Mouse (Mus musculus): ENCODE results near the gene Msl3l2. TPM values are rescaled to one million over a fixed set of nuclear protein-coding genes. Genes with fewer than 3 reads are reported as not detected.

Gene Msl3l2
- polyA plus RNA-seq (2015; fragmentation: Nextera tagmentation; extraction: Ambion mirVana) = 11.4 and 12.8 TPM in 2 replicates

GRCm38 (mm10) chr10:56106333-56106995 lies at the start of gene Msl3l2:
Gene Msl3l2, plus strand, starts transcription at chr10:56106917.
- Histone ChIP-seq H3K4me3 (ENCODE audit: low read depth, low read length) (0 out of 2 replicates have a peak within 1 kb of the TSS, but pooled peaks have one; percentile 9), H3K9ac (ENCODE audit: low read depth, low read length) (no peak within 1 kb of the TSS)

GRCm38 (mm10) chr10:56058979-56059422 lies 47.7 kb upstream of the Msl3l2 start:
- Histone ChIP-seq H3K27ac (ENCODE audit: low read length) (peak overlapping the region; percentile 47), H3K4me2 (ENCODE audit: low read length) (no peak overlapping the region), H3K36me3 (ENCODE audit: control insufficient read depth, insufficient read depth, low read length) (no peaks in the 10 kb centered on the region), H3K4me1 (ENCODE audit: control insufficient read depth, insufficient read depth, low read length) (no peaks in the 10 kb centered on the region; the same call in 1 of the 2 replicates), H3K4me3 (ENCODE audit: low read depth, low read length) (no peak overlapping the region), H3K9ac (ENCODE audit: low read depth, low read length) (no peak overlapping the region), H3K9me3 (replicated peaks; ENCODE audit: control insufficient read depth, low read length, poor library complexity, severe bottlenecking) (no peaks in the 10 kb centered on the region), H3K27me3 (ENCODE audit: control insufficient read depth, insufficient read depth, low read depth, low read length) (no peaks in the 10 kb centered on the region)
- no peak for ATAC-seq
- 34% methylated on average over 3 of the region's 3 CpGs for WGBS

More at GRCm38 (mm10) chr10:56106333-56106995, at the start of gene Msl3l2:
- no peaks in the 10 kb centered on the region for H3K9me3 ChIP-seq (replicated peaks; ENCODE audit: control insufficient read depth, low read length, poor library complexity, severe bottlenecking)
- no peaks in the 10 kb centered on the region for H3K4me1 ChIP-seq (ENCODE audit: control insufficient read depth, insufficient read depth, low read length)
- H3K27me3 ChIP-seq (ENCODE audit: control insufficient read depth, insufficient read depth, low read depth, low read length) = no peaks in the 10 kb centered on the region
- peak; percentile 60; the same call in 1 of the 2 replicates for ATAC-seq
- no peaks in the 10 kb centered on the region for H3K36me3 ChIP-seq (ENCODE audit: control insufficient read depth, insufficient read depth, low read length)
- WGBS = 27% methylated on average over 18 of the region's 18 CpGs
- H3K4me2 ChIP-seq (ENCODE audit: low read length) = peak within 1 kb of the TSS; percentile 20; the same call in 1 of the 2 replicates
- no peak within 1 kb of the TSS for H3K27ac ChIP-seq (ENCODE audit: low read length)

- WGBS = 91% methylated on average over 2 of the region's 2 CpGs
- no peak for ATAC-seq
- no peaks in the 10 kb centered on the region for H3K9me3 ChIP-seq (replicated peaks; ENCODE audit: control insufficient read depth, low read length, poor library complexity, severe bottlenecking)
- no peaks in the 10 kb centered on the region for H3K36me3 ChIP-seq (ENCODE audit: control insufficient read depth, insufficient read depth, low read length)
- H3K27ac ChIP-seq (ENCODE audit: low read length) = no peak overlapping the region
- no peak overlapping the region for H3K4me3 ChIP-seq (ENCODE audit: low read depth, low read length)
- no peaks in the 10 kb centered on the region for H3K27me3 ChIP-seq (ENCODE audit: control insufficient read depth, insufficient read depth, low read depth, low read length)
- H3K4me1 ChIP-seq (ENCODE audit: control insufficient read depth, insufficient read depth, low read length) = no peaks in the 10 kb centered on the region; the same call in 1 of the 2 replicates
- no peak overlapping the region for H3K9ac ChIP-seq (ENCODE audit: low read depth, low read length)
- H3K4me2 ChIP-seq (ENCODE audit: low read length) = no peak overlapping the region
Observed at GRCm38 (mm10) chr10:56061238-56061830, 45.4 kb upstream of the Msl3l2 start.

GRCm38 (mm10) chr10:56062746-56063145 lies 44.0 kb upstream of the Msl3l2 start:
- H3K4me3 ChIP-seq (ENCODE audit: low read depth, low read length) = no peak overlapping the region
- H3K9ac ChIP-seq (ENCODE audit: low read depth, low read length) = no peak overlapping the region
- H3K27me3 ChIP-seq (ENCODE audit: control insufficient read depth, insufficient read depth, low read depth, low read length) = no peaks in the 10 kb centered on the region
- H3K27ac ChIP-seq (ENCODE audit: low read length) = no peak overlapping the region
- no peak for ATAC-seq
- no peak overlapping the region for H3K4me2 ChIP-seq (ENCODE audit: low read length)
- no peaks in the 10 kb centered on the region; the same call in 1 of the 2 replicates for H3K4me1 ChIP-seq (ENCODE audit: control insufficient read depth, insufficient read depth, low read length)
- no peaks in the 10 kb centered on the region for H3K9me3 ChIP-seq (replicated peaks; ENCODE audit: control insufficient read depth, low read length, poor library complexity, severe bottlenecking)
- 91% methylated on average over 2 of the region's 2 CpGs for WGBS
- no peaks in the 10 kb centered on the region for H3K36me3 ChIP-seq (ENCODE audit: control insufficient read depth, insufficient read depth, low read length)

GRCm38 (mm10) chr10:56089714-56090113 lies 17.0 kb upstream of the Msl3l2 start:
- no peak overlapping the region for H3K4me2 ChIP-seq (ENCODE audit: low read length)
- no peak overlapping the region for H3K4me3 ChIP-seq (ENCODE audit: low read depth, low read length)
- H3K9ac ChIP-seq (ENCODE audit: low read depth, low read length) = no peak overlapping the region
- ATAC-seq = no peak
- no peaks in the 10 kb centered on the region for H3K36me3 ChIP-seq (ENCODE audit: control insufficient read depth, insufficient read depth, low read length)
- no peaks in the 10 kb centered on the region for H3K4me1 ChIP-seq (ENCODE audit: control insufficient read depth, insufficient read depth, low read length)
- 87% methylated on average over 4 of the region's 4 CpGs for WGBS
- no peaks in the 10 kb centered on the region for H3K27me3 ChIP-seq (ENCODE audit: control insufficient read depth, insufficient read depth, low read depth, low read length)
- H3K27ac ChIP-seq (ENCODE audit: low read length) = no peak overlapping the region
- no peaks in the 10 kb centered on the region for H3K9me3 ChIP-seq (replicated peaks; ENCODE audit: control insufficient read depth, low read length, poor library complexity, severe bottlenecking)

GRCm38 (mm10) chr10:56094586-56094985 lies 12.1 kb upstream of the Msl3l2 start:
- H3K27me3 ChIP-seq (ENCODE audit: control insufficient read depth, insufficient read depth, low read depth, low read length) = no peaks in the 10 kb centered on the region
- no peak overlapping the region for H3K27ac ChIP-seq (ENCODE audit: low read length)
- no peaks in the 10 kb centered on the region for H3K4me1 ChIP-seq (ENCODE audit: control insufficient read depth, insufficient read depth, low read length)
- H3K9me3 ChIP-seq (replicated peaks; ENCODE audit: control insufficient read depth, low read length, poor library complexity, severe bottlenecking) = no peaks in the 10 kb centered on the region
- no peak overlapping the region for H3K9ac ChIP-seq (ENCODE audit: low read depth, low read length)
- WGBS = 62% methylated on average over 5 of the region's 5 CpGs
- no peak overlapping the region for H3K4me3 ChIP-seq (ENCODE audit: low read depth, low read length)
- H3K4me2 ChIP-seq (ENCODE audit: low read length) = no peak overlapping the region
- ATAC-seq = no peak
- no peaks in the 10 kb centered on the region for H3K36me3 ChIP-seq (ENCODE audit: control insufficient read depth, insufficient read depth, low read length)

- H3K27me3 ChIP-seq (ENCODE audit: control insufficient read depth, insufficient read depth, low read depth, low read length) = no peaks in the 10 kb centered on the region
- no peak for ATAC-seq
- no peaks in the 10 kb centered on the region for H3K9me3 ChIP-seq (replicated peaks; ENCODE audit: control insufficient read depth, low read length, poor library complexity, severe bottlenecking)
- no peak overlapping the region for H3K4me3 ChIP-seq (ENCODE audit: low read depth, low read length)
- H3K27ac ChIP-seq (ENCODE audit: low read length) = no peak overlapping the region
- H3K4me2 ChIP-seq (ENCODE audit: low read length) = no peak overlapping the region
- no peaks in the 10 kb centered on the region for H3K36me3 ChIP-seq (ENCODE audit: control insufficient read depth, insufficient read depth, low read length)
- H3K9ac ChIP-seq (ENCODE audit: low read depth, low read length) = no peak overlapping the region
- H3K4me1 ChIP-seq (ENCODE audit: control insufficient read depth, insufficient read depth, low read length) = no peaks in the 10 kb centered on the region
Observed at GRCm38 (mm10) chr10:56096757-56097156, 10.0 kb upstream of the Msl3l2 start.

GRCm38 (mm10) chr10:56099126-56099525 lies 7.6 kb upstream of the Msl3l2 start:
- Histone ChIP-seq H3K4me3 (ENCODE audit: low read depth, low read length) (no peak overlapping the region), H3K4me1 (ENCODE audit: control insufficient read depth, insufficient read depth, low read length) (no peaks in the 10 kb centered on the region), H3K9ac (ENCODE audit: low read depth, low read length) (no peak overlapping the region), H3K9me3 (replicated peaks; ENCODE audit: control insufficient read depth, low read length, poor library complexity, severe bottlenecking) (no peaks in the 10 kb centered on the region), H3K4me2 (ENCODE audit: low read length) (no peak overlapping the region), H3K36me3 (ENCODE audit: control insufficient read depth, insufficient read depth, low read length) (no peaks in the 10 kb centered on the region), H3K27me3 (ENCODE audit: control insufficient read depth, insufficient read depth, low read depth, low read length) (no peaks in the 10 kb centered on the region), H3K27ac (ENCODE audit: low read length) (no peak overlapping the region)
- no peak for ATAC-seq
- WGBS = 93% methylated on average over 3 of the region's 3 CpGs

GRCm38 (mm10) chr10:56099641-56100310 lies 6.9 kb upstream of the Msl3l2 start:
- Histone ChIP-seq H3K36me3 (ENCODE audit: control insufficient read depth, insufficient read depth, low read length) (no peaks in the 10 kb centered on the region), H3K27ac (ENCODE audit: low read length) (no peak overlapping the region), H3K9ac (ENCODE audit: low read depth, low read length) (no peak overlapping the region), H3K4me2 (ENCODE audit: low read length) (no peak overlapping the region), H3K4me3 (ENCODE audit: low read depth, low read length) (no peak overlapping the region), H3K27me3 (ENCODE audit: control insufficient read depth, insufficient read depth, low read depth, low read length) (no peaks in the 10 kb centered on the region), H3K4me1 (ENCODE audit: control insufficient read depth, insufficient read depth, low read length) (no peaks in the 10 kb centered on the region), H3K9me3 (replicated peaks; ENCODE audit: control insufficient read depth, low read length, poor library complexity, severe bottlenecking) (no peaks in the 10 kb centered on the region)
- 94% methylated on average over 3 of the region's 3 CpGs for WGBS
- no peak for ATAC-seq

Data from midbrain, embryonic 16.5 days (tissue).